Mouse (Mus musculus) erythroid progenitor cell, adult 5-6 weeks (primary cell): ENCODE results near the gene Commd9. TPM values are rescaled to one million over a fixed set of nuclear protein-coding genes. Genes with fewer than 3 reads are reported as not detected.

ENCODE experiments used
- ATAC-seq: replicated peaks from 2 replicates; pipeline ENCODE4 v1.8.0; 2016; ENCODE audit warnings: moderate number of reproducible peaks, mild to moderate bottlenecking, moderate TSS enrichment, inconsistent platforms; ENCODE audit not compliant: poor library complexity, low FRiP score, severe bottlenecking
- total RNA-seq, 2 experiments: library from RNA; stranded (forward) in 1 of 2; stranded (reverse) in 1 of 2; fragments of 150-400 nt in 1 of 2; fragments of 186-747, 209-891 nt in 1 of 2; gene quantifications; 2 replicates each; pipeline versions ENCODE4 v1.2.3 to v1.2.4; 2015 to 2017; ENCODE audit warnings: low replicate concordance in 2 of 2

Commd9 gene
- total RNA-seq, 2 experiments from 2014 or later, result 8.8 TPM; not detected in 1

DNA sequence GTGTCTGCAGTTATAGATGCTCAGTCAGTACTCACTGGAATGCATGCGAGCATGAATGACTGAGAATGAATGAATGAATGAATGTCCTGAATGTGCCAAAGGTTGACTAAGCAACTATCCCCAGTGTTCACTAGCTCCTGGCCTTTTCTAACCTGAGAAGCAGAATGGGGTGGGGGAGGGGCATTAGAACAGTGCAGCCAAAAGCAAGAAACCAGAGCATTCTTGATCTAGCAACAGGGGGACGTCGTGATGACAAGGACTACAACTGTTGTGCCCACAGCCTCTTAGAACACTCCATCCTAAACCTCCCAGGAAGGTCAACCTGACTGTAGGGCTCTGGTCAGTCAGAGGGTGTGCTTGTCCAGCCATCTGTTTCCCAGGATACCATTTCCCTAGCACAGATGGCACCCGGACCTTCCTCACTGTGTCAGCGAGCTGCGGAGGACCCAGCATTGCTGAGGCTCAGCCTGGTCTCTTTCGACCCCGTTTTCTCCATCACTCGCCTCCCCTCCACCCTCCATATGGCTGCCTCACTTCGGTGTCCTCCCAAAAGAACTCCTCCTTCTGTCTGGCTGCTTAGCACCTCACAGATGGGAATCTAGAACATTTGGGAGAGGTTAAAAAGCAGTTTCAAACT lies 21.5 kb downstream of the Commd9 start:
- ATAC-seq, result no peak

DNA sequence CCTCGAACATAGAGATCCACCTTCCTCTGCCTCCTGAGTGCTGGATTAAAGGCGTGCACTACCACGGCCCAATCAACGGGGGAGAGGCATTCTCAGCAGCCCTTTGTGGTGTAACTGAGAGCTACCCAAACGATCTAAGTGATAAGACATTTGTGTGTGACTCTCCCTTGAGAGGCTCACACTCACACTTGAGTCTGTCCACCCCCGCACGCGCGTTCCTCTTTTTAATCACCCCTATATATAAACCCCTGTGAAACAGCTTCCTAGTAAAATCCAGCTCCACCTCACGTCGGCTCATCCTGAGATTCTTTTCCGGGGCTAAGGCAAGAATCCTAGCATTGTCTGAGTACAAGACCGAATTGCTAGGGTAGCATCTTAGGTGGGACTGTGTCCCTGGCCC lies 22.7 kb downstream of the Commd9 start:
- ATAC-seq, result no peak

DNA sequence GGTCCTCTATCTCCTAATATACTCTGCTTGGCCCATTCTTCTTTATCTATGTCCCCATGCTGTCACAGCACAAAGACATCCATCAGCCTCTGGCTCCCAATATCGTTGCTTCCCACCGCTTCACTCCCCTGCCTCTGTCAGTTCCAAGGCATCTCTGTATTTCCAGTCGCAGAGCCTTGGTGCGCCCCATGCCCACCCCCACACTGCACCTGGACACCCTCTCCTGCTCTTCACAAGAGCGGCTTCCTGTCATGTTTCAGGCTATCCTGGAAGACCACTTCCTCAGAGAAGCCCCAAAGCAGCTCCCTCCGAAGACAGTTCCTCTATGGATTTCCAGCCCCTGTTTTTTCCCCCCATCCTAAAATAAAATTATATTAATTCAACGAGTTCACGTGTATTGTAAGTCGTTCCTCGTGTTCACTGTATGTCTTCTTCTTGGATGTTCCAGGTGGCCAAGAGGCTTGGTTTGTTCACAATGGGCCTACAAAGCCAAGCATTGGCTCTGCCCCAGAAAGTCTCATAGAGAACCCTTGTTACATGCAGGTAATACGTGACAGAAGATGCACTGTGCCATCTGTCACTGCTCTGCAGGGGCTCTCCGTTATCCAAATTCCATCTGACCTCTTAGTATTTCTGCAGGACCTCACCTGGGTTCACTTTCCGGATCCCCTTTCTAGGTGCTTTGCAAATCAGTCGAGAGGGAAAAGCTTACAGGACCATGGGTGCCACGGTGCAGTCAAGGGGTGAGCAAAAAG lies 23.5 kb downstream of the Commd9 start:
- ATAC-seq, result no peak

DNA sequence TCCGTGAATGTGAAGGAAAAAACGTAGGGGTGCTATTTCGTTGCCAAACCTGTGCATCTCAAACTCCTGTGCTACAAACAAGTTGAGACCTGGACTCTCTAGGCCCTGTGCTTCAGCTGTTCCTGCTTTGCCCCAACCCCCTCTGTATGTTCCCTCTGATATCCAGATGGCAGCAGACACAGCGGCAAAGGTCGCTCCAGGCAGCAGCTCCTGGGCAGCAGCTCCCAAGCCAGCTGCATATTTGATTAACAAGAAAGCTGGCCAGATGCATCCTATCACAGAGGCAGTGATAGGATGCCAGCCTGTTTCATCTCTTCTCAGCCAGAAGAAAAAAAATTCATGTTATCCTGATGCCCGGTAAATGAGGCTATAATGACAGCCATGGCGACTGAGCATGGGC lies 32.5 kb downstream of the Commd9 start:
- ATAC-seq, result no peak

DNA sequence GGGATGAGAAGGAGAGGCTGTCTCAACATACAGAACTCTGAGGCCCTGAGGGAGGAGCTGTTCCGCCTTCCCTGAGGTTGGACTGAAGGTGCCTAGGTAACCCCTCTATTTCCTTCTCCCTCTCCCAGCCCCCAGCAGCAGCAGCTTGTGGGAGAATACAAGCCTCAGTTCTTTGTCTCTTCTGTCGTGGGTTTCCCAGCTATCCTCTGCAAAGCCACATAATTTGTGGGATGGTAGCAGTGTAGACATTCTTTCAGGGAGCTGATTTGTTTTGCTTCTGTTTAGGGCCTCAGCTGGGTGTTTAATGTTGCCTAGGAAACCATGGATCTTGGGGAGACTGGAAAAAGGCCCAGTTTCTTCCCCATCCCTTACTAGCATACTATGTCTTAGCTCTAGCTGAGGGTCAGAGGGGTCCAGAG lies 34.1 kb downstream of the Commd9 start:
- ATAC-seq, result no peak

DNA sequence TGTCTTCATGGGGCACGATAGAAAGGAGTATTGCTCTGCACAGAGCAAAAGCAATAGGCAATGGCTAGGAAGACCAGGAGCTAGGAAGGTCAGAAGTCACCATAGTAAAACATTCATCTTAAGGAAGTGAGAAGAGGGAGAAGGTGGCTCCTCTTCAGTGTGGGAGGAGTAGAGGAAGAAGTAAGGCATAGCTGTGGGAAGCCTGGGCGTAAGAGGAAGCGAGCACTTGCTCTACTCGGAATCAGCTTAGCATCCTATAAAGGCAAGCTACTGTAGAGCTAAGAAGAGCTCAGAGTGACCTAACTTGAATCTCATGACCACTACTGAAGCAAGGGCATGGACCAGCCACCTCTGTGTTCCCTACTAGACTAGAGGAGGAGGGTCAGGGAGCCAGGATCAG lies 36.3 kb downstream of the Commd9 start:
- ATAC-seq, result no peak

DNA sequence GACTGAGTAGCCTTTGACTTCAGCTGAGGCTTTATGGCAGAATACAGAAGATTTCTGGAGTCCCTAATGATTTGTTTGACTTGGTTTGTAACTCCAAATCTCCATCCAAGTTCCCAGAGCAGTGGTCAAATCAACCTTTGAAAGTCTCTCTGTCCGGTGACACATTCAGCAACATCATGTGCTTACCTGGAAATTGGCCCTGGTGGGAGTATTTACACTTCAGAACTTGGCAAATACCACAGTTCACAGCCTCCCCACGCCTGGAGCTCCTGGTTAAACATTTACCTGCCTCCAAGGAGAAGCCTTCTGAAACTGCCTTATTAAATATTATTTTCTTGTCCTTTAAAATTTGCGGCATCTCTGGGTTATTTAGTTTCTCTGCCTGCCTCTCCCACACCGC lies 37.1 kb downstream of the Commd9 start:
- ATAC-seq, result no peak

DNA sequence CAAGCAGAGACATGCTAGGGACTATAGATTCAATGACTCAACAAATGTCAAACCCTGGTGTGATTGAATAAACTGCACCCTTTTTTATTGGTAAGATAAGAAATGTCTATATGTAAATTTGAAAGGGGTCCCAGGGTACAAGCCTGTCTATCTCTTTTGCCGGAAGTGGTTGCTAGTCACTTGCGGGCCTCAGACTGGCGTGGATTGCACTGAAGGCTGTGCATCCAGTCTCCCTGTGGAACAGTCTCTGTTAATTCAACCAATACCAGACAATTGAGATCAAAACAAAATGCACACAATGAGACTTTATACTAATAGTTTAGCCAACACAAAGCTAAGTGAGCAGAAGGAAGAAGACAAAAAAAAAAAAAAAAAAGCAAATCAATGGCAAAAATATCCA lies 39.1 kb downstream of the Commd9 start:
- no peak for ATAC-seq

DNA sequence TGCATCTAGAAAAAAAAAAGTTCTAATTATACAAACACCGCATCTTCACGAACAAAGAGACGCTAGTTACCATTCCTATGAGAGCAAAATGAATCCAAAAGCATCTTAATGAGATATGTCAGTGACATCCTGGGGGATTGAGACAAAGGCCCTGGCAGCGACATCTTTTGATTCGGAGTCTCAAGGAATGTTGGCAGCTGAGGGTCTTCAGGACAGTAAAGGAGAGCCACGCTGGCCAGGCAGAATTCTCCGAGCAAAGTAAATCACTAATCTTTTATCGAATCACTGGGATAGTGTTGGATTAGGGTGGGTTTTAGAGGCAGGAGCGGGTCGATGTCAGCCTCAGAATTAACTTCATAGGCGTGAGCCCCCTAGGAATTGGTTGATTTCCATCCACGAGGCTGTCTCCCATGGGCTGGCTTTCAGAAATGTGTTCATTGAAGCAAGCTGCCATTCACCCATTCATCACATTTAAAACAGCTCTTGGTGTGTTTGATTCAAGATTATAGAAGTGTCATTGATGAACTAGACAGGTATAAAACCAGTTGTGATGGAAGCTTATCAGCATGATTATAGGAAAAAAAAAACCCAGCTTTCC lies 39.6 kb downstream of the Commd9 start:
- ATAC-seq, result no peak

DNA sequence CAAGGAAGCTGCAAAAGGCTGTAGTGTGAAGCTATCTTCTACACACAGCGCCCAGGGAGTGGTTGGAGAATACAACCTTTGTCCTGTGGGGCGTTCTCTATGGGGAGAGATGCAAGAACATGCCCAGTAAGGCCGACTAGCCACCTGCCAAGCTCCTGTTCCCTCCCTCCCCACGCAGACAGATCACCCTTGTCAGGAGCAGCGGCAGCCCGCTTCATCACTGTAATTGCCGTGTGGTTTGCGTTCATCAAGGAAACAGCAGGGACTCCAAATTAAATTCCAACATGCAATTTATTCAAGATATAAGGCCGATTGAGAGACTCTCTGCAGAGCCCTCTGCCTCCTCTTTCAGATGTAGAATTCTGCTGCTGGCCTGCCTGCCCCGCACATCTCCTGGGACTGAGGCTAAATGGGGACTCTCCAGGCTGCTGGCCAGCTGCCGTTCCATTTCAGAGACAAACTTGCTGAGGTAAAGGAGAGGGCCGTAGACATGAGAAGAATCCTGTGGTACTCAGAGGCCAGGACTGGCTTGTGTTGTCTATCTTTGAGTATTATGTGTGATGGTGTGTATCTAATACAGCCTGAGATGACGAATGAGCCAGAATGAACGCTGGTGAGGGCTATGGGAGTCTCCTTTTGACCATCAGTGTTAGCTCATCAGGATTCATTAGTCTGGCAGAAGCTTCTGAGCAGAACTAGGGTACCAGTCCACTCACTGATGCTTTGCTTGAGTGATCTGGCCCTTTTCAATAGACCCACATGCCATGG lies 46.3 kb downstream of the Commd9 start:
- ATAC-seq, result no peak

DNA sequence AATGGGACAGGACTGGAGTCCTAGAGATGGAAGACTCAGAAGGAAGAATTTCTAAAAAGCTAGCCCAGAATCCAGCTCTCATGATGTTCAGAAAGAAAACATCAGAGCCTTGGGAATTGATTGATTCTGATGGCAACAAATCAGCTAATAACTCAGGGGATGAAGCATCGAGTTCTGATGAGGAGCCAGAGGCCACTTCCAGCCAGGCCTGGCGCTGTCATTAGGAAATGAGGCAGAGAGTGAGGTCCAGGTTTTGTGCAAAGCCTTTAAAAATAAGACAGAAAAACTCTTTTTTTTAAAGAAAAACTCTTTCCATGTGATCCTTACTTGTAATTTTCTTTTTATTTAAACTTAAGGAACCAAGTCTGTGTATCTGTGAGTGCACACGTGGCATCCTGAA lies 47.3 kb downstream of the Commd9 start:
- ATAC-seq, result no peak

DNA sequence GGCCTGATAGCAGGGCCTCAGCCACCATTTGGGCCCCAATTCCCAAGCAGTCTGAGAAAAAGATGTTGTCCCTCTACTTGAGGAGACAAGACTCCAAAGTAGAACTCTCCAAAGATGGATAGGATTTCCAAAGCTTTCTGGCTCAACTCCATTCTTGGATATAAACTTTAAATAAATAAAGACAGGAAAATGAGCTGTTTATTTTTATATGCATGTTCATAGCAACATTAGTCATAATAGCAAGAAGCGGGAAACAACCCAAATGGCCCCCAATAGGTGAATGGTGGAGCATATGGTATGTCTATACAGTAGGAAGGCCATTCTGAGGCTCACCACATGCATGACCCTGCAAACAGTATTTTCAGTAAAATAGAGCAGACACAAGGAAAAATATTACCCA lies 49.0 kb downstream of the Commd9 start:
- no peak for ATAC-seq

DNA sequence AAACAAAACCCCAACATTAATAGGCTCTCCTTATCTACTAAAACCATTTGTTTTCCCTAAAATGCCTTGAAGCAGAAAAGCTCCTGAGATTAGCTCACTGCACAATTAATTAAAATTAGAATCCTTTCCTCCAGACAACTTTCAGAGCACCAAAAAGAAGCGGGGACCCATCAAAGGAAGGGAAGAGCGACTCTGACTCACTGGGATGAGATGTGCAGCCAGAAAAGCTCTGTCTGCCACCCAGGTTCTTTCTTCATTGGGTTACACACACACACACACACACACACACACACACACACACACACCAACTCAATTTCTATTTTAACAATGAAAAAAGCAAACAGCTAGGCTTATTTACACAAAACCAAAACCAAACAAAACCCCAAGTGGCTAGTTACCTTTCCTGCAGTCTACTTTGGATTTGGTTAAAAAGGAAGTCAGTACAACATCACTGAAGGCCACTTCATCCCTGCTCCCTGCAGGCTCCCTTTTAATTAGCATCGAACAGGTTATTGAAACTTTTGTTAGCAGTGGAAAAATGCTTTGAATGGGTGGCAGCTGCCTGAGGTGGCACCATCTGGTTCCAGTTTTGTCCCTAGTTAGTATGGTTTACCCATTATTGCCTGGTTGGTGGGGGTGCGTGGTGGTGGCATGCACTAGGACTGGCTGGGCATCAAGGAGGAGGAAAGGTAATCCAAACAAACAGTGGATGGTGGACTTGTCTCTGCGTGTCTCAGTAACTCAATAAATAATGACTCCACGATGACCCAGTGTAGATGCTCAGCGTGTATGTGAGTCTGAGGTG lies 64.9 kb downstream of the Commd9 start:
- no peak for ATAC-seq

Other genes with a start within 250 kb of the Commd9 start
- 9.7 and 13.4 TPM in 2 replicates for gene Rag1, start 236.7 kb upstream of the Commd9 start, total RNA-seq (2015; ENCODE audit: low replicate concordance)
- gene Rag1, start 236.7 kb upstream of the Commd9 start, total RNA-seq (2017; ENCODE audit: low replicate concordance), result 9.8 and 10.7 TPM in 2 replicates
- gene B230118H07Rik, start 236.7 kb upstream of the Commd9 start, total RNA-seq (2015; ENCODE audit: low replicate concordance), result 9.6 and 17.7 TPM in 2 replicates
- 6.2 and 10.4 TPM in 2 replicates for gene B230118H07Rik, start 236.7 kb upstream of the Commd9 start, total RNA-seq (2017; ENCODE audit: low replicate concordance)
- gene Traf6, start 207.8 kb upstream of the Commd9 start, total RNA-seq (2015; ENCODE audit: low replicate concordance), result 7.2 and 9.6 TPM in 2 replicates
- 4.0 and 5.9 TPM in 2 replicates for gene Traf6, start 207.8 kb upstream of the Commd9 start, total RNA-seq (2017; ENCODE audit: low replicate concordance)
- gene Prr5l, start 3.2 kb upstream of the Commd9 start, total RNA-seq (2015; ENCODE audit: low replicate concordance), result 1.4 TPM in 1 of 2 replicates, not detected in the other
- gene Prr5l, start 3.2 kb upstream of the Commd9 start, total RNA-seq (2017; ENCODE audit: low replicate concordance), result not detected in 2 replicates